Mouse (Mus musculus) cerebellum, adult 2 months (tissue): ENCODE measurements around the gene Dohh.

Source experiments
- CTCF ChIP-seq: fragments of 200-500 bp; IDR thresholded peaks from 2 replicates; pipeline ENCODE4 v1.5.1; 2011; ENCODE audit warnings: low read depth, mild to moderate bottlenecking, control low read depth, low read length, moderate library complexity, borderline replicate concordance; ENCODE audit not compliant: insufficient read depth
- POLR2A ChIP-seq: fragments of 200-500 bp; IDR thresholded peaks from 2 replicates; pipeline ENCODE4 v1.6.1; 2011; ENCODE audit warnings: low read length, control low read depth, borderline replicate concordance; ENCODE audit not compliant: insufficient read depth

GRCm38 (mm10) chr10:81342686-81343505 is 41.3 kb upstream of the Dohh start, which contains the start of gene Gipc3:
- TF ChIP-seq CTCF (no peak), POLR2A (no peak)
